Mouse (Mus musculus) cerebellum, adult (tissue): ENCODE data around the gene Tmed2.
"Not testable (repeated sequence)": the region's sequence is repeated elsewhere in the genome, so short reads cannot be mapped to it uniquely, and the experiment has no call there.

Experiments used
- ATAC-seq: cut with Nextera tagmentation; 2 replicates; pipeline ENCODE4 v1.9.2; 2017; ENCODE audit warnings: mild to moderate bottlenecking, moderate library complexity, mixed read lengths; ENCODE audit not compliant: insufficient number of reproducible peaks, low FRiP score, low TSS enrichment

The Tmed2 gene

DNA sequence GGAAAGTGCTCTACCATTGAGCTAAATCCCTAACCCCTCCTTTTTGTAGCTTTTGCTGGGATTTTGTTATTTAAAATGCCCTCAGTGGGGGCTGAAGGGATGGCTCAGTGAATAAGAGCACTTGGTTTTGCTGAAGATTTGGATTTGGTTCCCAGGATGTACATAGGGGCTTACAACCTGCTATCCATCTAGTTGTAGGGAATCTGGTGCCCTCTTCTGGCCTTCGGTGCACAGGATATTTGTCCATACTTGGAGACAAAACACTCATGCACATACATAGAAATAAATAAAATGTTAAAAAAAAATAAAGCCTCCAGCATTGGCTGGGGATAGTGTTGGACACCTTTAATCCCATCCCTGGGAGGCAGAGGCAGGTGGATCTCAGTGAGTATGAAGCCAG lies 14.7 kb downstream of the Tmed2 start:
- ATAC-seq, result no peak

DNA sequence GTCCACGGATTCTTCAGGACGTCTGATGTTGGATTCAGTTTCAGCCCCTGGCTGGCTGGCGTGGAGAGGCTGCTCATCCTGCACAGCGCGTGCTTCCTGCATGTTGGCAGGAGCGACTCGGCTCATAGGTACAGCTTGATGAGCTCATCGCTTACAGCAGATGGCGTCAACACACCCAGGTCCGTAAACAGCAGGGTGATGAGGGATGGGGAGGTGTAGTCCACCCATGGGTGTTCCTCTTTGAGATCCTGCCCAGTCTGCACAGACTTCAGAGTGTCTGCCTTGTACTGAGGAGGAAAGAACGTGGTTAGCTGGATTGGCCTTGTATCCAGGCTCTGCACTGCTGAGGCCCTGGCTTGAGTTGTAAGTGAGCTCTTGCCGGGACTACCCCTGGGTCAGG lies 30.6 kb downstream of the Tmed2 start:
- peak; percentile 36; the same call in 1 of the 2 replicates for ATAC-seq

DNA sequence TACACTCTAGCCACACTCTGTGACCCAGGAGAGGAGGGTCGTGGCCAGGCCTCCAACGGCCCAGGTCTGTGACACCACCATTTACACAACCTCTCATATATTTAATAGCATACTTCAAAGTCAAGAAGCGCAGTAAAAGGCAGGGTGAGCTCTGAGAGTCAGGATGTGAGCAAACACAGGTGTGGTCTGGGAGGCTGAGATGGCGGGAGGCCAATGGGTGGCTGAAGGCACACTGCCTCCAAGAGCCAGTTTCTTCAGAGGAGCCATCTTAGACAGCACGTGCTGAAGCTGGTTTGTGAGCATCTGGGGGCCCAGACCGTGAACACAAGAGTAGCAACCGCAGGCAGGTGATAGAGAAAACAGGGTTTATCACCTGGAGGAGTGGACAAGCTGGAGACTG lies 35.0 kb downstream of the Tmed2 start:
- no peak for ATAC-seq

DNA sequence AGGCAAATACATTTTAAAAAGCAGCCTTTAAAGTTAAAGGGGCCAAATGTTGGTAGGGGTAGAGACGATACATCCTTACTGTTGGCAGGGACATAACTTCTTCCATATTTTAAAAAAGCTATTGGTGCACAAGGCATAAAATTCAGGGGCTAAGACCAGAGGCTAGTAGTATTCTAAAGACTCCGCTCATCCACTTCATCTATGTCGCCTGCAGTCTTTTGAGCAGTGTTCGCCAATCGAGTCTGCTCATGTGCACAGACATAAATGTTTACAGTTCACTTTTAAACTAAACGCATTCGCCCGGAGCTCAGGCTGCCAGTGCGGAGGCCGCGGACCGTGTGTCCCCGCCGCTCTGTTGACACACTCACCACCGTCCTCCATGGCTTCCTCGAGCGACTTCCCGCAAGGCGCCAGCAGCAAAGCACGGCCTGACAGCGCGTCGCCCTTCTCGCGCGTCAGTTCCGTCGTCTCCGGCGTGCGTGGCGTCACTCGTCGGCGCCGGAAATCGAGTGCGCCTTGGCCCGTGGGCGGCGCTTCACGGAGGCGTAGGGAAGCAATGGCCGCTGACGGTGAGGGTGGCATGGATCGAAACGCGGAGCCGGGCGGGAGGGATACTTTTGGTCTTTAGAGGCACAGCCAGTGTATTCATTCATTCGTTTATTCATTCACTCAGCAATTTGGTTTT lies 38.3 kb downstream of the Tmed2 start, which contains the start of the genes Eif2b1 and Gtf2h3:
TSS of gene Eif2b1 (minus strand) at position 499 of the 685 bp plus-strand sequence.
TSS of gene Gtf2h3 (plus strand) at position 508 of the 685 bp plus-strand sequence.
- peak; percentile 90; the same call in 1 of the 2 replicates for ATAC-seq

- no peak for ATAC-seq
Measured at GRCm38 (mm10) chr5:124582515-124582914, 42.0 kb downstream of the Tmed2 start.

- ATAC-seq, result no peak
Measured at GRCm38 (mm10) chr5:124592768-124593167, 52.3 kb downstream of the Tmed2 start.

DNA sequence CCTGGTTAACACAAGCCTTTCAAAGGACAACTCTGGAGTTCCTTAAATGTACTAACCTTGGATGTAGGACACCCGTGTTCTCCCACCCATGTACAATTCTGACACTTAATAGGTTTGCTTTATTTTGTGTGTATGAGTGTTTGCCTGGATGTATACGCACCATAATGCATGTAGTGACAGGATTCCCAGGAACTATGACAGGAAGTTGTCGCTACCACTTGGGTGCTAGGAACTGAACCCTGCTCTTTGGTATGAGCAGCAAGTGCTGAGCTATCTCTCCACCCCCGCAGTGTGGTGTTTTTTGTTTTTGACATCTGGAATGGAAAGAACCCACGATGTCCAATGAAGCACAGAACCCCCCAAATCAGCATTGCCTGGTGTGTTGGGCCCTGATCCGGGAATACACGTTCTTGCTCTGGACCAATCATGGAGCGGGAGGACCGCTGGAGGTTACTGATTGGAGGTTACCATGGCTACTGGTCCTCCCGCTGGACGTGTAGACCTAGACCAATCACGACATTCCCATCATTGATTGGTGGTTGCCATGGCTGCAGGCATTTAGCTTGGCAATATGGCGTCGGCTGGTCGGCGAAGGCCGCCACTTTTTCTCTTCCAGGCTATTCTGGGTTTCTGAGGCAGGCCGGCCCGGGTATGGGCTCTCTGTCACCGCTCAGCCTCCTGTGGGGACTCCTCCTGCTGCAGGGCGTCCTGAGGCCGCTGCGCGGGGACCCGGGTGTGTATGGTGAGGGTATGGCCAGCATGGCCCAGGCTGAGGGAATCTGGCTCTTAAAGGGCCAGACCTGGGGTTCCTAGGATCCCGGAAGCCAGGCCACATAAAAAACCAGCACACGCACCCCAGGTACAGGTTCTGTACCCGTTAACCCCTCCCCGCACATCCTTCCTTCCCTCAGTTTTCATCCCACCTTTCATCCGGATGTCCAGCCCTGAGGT lies 58.0 kb downstream of the Tmed2 start:
- peak; percentile 100 for ATAC-seq

DNA sequence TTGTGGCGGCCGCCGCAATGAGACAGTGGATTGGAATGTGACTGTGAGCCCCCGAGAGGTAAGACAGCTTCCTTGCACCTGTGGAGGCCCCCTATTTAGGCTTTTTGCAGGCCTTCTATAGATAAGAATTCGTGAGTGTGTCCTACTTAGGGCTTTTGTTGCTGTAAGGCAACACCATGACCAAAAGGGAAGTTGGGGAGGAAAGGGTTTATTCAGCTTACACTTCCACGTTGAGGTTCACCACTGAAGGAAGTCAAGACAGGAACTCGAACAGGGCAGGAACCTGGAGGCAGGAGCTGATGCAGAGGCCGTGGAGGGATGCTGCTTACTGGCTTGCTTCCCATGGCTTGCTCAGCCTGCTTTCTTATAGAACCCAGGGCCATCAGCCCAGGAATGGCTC lies 59.2 kb downstream of the Tmed2 start:
- not testable (repeated sequence) for ATAC-seq
